Mouse (Mus musculus) T-helper 17 cell (primary cell): Measurements from ENCODE around the gene Eme2.
"Not testable (repeated sequence)": the region's sequence is repeated elsewhere in the genome, so short reads cannot be mapped to it uniquely, and the experiment has no call there.

Experiments
- in situ Hi-C, 2 experiments: fragments of 300-600 bp; cut with MboI, MseI; formaldehyde crosslinking; loops; 1 replicate in 1 of 2; 2 replicates in 1 of 2; pipeline ENCODE4 v1.15.1; 2025; ENCODE audit warnings: high pct_unique_total_duplicates in 2 of 2

Gene Eme2

GRCm38 (mm10) chr17:24894995-24895547, at the start of gene Eme2, which contains the start of gene Mrps34:
Gene Eme2 (minus strand): TSS chr17:24895087.
Gene Mrps34 (plus strand): TSS chr17:24895116.
- in situ Hi-C loops, result no loop called here

- in situ Hi-C loops, result not testable (repeated sequence)
Measured at GRCm38 (mm10) chr17:24943589-24943988, 48.7 kb upstream of the Eme2 start.

GRCm38 (mm10) chr17:24943036-24943435, 48.1 kb upstream of the Eme2 start:
- in situ Hi-C loops, result no loop called here

- in situ Hi-C loops, result not testable (repeated sequence)
Measured at GRCm38 (mm10) chr17:24942453-24942852, 47.6 kb upstream of the Eme2 start.

- in situ Hi-C loops, result no loop called here
Measured at GRCm38 (mm10) chr17:24937266-24937665, 42.4 kb upstream of the Eme2 start.

GRCm38 (mm10) chr17:24936259-24937237, 41.7 kb upstream of the Eme2 start, which contains the start of gene Mapk8ip3:
Gene Mapk8ip3 (minus strand): TSS chr17:24936977.
- in situ Hi-C loops, result no loop called here

GRCm38 (mm10) chr17:24935666-24936065, 40.8 kb upstream of the Eme2 start:
- in situ Hi-C loops, result no loop called here

- in situ Hi-C loops, result no loop called here
Measured at GRCm38 (mm10) chr17:24934926-24935325, 40.0 kb upstream of the Eme2 start.

- in situ Hi-C loops, result no loop called here
Measured at GRCm38 (mm10) chr17:24933163-24933562, 38.3 kb upstream of the Eme2 start.

GRCm38 (mm10) chr17:24932431-24932830, 37.5 kb upstream of the Eme2 start:
- in situ Hi-C loops, result no loop called here

- in situ Hi-C loops, result no loop called here
Measured at GRCm38 (mm10) chr17:24929506-24929905, 34.6 kb upstream of the Eme2 start.

- in situ Hi-C loops, result no loop called here
Measured at GRCm38 (mm10) chr17:24923246-24923645, 28.4 kb upstream of the Eme2 start.

- in situ Hi-C loops, result no loop called here
Measured at GRCm38 (mm10) chr17:24913984-24914383, 19.1 kb upstream of the Eme2 start.

- in situ Hi-C loops, result no loop called here
Measured at GRCm38 (mm10) chr17:24907591-24907990, 12.7 kb upstream of the Eme2 start.

GRCm38 (mm10) chr17:24903767-24904166, 8.9 kb upstream of the Eme2 start:
- in situ Hi-C loops, result no loop called here

- in situ Hi-C loops, result no loop called here
Measured at GRCm38 (mm10) chr17:24902671-24903474, 8.0 kb upstream of the Eme2 start.

GRCm38 (mm10) chr17:24902124-24902523, 7.2 kb upstream of the Eme2 start:
- in situ Hi-C loops, result no loop called here

GRCm38 (mm10) chr17:24900014-24900413, 5.1 kb upstream of the Eme2 start:
- in situ Hi-C loops, result no loop called here

GRCm38 (mm10) chr17:24899153-24899552, 4.3 kb upstream of the Eme2 start:
- in situ Hi-C loops, result no loop called here

GRCm38 (mm10) chr17:24898041-24898854, 3.4 kb upstream of the Eme2 start:
- in situ Hi-C loops, result no loop called here

- in situ Hi-C loops, result no loop called here
Measured at GRCm38 (mm10) chr17:24897600-24897999, 2.7 kb upstream of the Eme2 start.
